Mouse (Mus musculus) CH12.LX (cell line): ENCODE measurements around the gene Fam234b. TPM values are rescaled to one million over a fixed set of nuclear protein-coding genes. Genes with fewer than 3 reads are reported as not detected.

ENCODE experiments used
- DNase-seq: peaks from one replicate; pipeline ENCODE4 v3.0.0-alpha.2; 2013; ENCODE audit errors: extremely low read depth
- H3K27ac ChIP-seq: 2 replicates; pipeline ENCODE4 v1.5.1; 2012; ENCODE audit warnings: low read depth, mild to moderate bottlenecking, control low read depth, moderate library complexity; ENCODE audit not compliant: insufficient read depth
- H3K27me3 ChIP-seq: replicated peaks from 2 replicates; pipeline ENCODE3; 2012; ENCODE audit warnings: inconsistent platforms
- H3K36me3 ChIP-seq, 2 experiments: replicated peaks in 1 of 2; 2 replicates each; pipeline versions ENCODE3 to v1.6.1; 2012; ENCODE audit warnings: inconsistent platforms in 1 of 2, low read length in 1 of 2, mild to moderate bottlenecking in 1 of 2, mixed read lengths in 1 of 2, moderate library complexity in 1 of 2; ENCODE audit not compliant: control insufficient read depth in 1 of 2, insufficient read depth in 1 of 2
- H3K4me1 ChIP-seq, 2 experiments: 2 replicates each; pipeline ENCODE4 v1.6.1; 2012; ENCODE audit warnings: inconsistent platforms in 1 of 2, moderate library complexity in 1 of 2; ENCODE audit not compliant: insufficient read depth in 2 of 2, control insufficient read depth in 1 of 2
- H3K4me2 ChIP-seq: 2 replicates; pipeline ENCODE4 v1.6.1; 2012; ENCODE audit warnings: low read depth, mild to moderate bottlenecking, control low read depth; ENCODE audit not compliant: poor library complexity, insufficient read depth, severe bottlenecking
- H3K4me3 ChIP-seq, 3 experiments: fragments of 150-350 bp in 1 of 3; sonication (generic) in 1 of 3; replicated peaks in 1 of 3; 2 replicates each; pipeline versions ENCODE3 to v1.5.1; 2011 to 2012; ENCODE audit warnings: low read depth in 2 of 3, low read length in 2 of 3, mild to moderate bottlenecking in 2 of 3, moderate library complexity in 2 of 3, control low read depth in 1 of 3, improper control_type of control experiment in 1 of 3, inconsistent platforms in 1 of 3, mixed read lengths in 1 of 3; ENCODE audit not compliant: poor library complexity in 1 of 3
- H3K79me2 ChIP-seq: replicated peaks from 2 replicates; pipeline ENCODE4 v1.6.1; 2012; ENCODE audit warnings: mild to moderate bottlenecking, moderate library complexity; ENCODE audit not compliant: control insufficient read depth, poor library complexity, insufficient read depth, severe bottlenecking; ENCODE audit errors: extremely low read depth
- H3K9ac ChIP-seq: 2 replicates; pipeline ENCODE4 v1.6.1; 2012; ENCODE audit warnings: low read depth, mild to moderate bottlenecking, control low read depth, moderate library complexity; ENCODE audit not compliant: insufficient read depth
- H3K9me3 ChIP-seq: replicated peaks from 2 replicates; pipeline ENCODE3; 2012; ENCODE audit warnings: low read length, inconsistent platforms, mixed read lengths
- BHLHE40 ChIP-seq: IDR thresholded peaks from 2 replicates; pipeline ENCODE4 v1.6.1; 2011; ENCODE audit warnings: mild to moderate bottlenecking, low read depth, low read length, improper control_type of control experiment
- CHD1 ChIP-seq: IDR thresholded peaks from 2 replicates; pipeline ENCODE4 v1.6.1; 2012; ENCODE audit warnings: low read depth, low read length, improper control_type of control experiment, inconsistent platforms
- CHD2 ChIP-seq: IDR thresholded peaks from 2 replicates; pipeline ENCODE4 v1.6.1; 2011; ENCODE audit warnings: low read length, improper control_type of control experiment
- CTCF ChIP-seq, 2 experiments: IDR thresholded peaks in 1 of 2; conservative IDR thresholded peaks in 1 of 2; 2 replicates each; pipeline ENCODE4 v1.5.1; 2011 to 2012; ENCODE audit warnings: low read depth in 2 of 2, low read length in 2 of 2, improper control_type of control experiment in 1 of 2, inconsistent platforms in 1 of 2, mild to moderate bottlenecking in 1 of 2, moderate library complexity in 1 of 2
- GABPA ChIP-seq: IDR thresholded peaks from 2 replicates; pipeline ENCODE4 v1.6.1; 2012; ENCODE audit warnings: low read depth, low read length, improper control_type of control experiment, inconsistent platforms; ENCODE audit not compliant: insufficient replicate concordance
- IRF4 ChIP-seq: IDR thresholded peaks from 2 replicates; pipeline ENCODE4 v1.6.1; 2014; ENCODE audit warnings: low read depth, mild to moderate bottlenecking, inconsistent platforms, low read length, improper control_type of control experiment
- JUN ChIP-seq: IDR thresholded peaks from 2 replicates; pipeline ENCODE4 v1.6.1; 2011; ENCODE audit warnings: low read depth, mild to moderate bottlenecking, low read length, improper control_type of control experiment, moderate library complexity; ENCODE audit not compliant: insufficient read depth
- JUND ChIP-seq: conservative IDR thresholded peaks from 2 replicates; pipeline ENCODE4 v1.6.1; 2011; ENCODE audit warnings: low read depth, low read length, improper control_type of control experiment
- KAT2A ChIP-seq: IDR thresholded peaks from 2 replicates; pipeline ENCODE4 v1.6.1; 2012; ENCODE audit warnings: low read length, improper control_type of control experiment, inconsistent platforms; ENCODE audit not compliant: insufficient replicate concordance
- MAFK ChIP-seq: IDR thresholded peaks from 2 replicates; pipeline ENCODE4 v1.6.1; 2011; ENCODE audit warnings: low read length, improper control_type of control experiment; ENCODE audit not compliant: insufficient replicate concordance
- MXI1 ChIP-seq: IDR thresholded peaks from 2 replicates; pipeline ENCODE4 v1.6.1; 2011; ENCODE audit warnings: mild to moderate bottlenecking, low read depth, low read length, improper control_type of control experiment
- MYC ChIP-seq: IDR thresholded peaks from 2 replicates; pipeline ENCODE4 v1.6.1; 2011; ENCODE audit warnings: low read depth, mild to moderate bottlenecking, improper control_type of control experiment, low read length
- NELFE ChIP-seq: IDR thresholded peaks from 2 replicates; pipeline ENCODE4 v1.6.1; 2011; ENCODE audit warnings: low read depth, low read length, improper control_type of control experiment
- POLR2AphosphoS2 ChIP-seq: IDR thresholded peaks from 2 replicates; pipeline ENCODE4 v1.6.1; 2011; ENCODE audit warnings: low read depth, low read length, improper control_type of control experiment
- RAD21 ChIP-seq: IDR thresholded peaks from 2 replicates; pipeline ENCODE4 v1.6.1; 2011; ENCODE audit warnings: low read depth, mild to moderate bottlenecking, low read length, improper control_type of control experiment, moderate library complexity
- SMC3 ChIP-seq: IDR thresholded peaks from 2 replicates; pipeline ENCODE4 v1.6.1; 2011; ENCODE audit warnings: low read depth, low read length, improper control_type of control experiment
- TCF12 ChIP-seq: IDR thresholded peaks from 2 replicates; pipeline ENCODE4 v1.6.1; 2014; ENCODE audit warnings: low read depth, mild to moderate bottlenecking, inconsistent platforms, low read length, improper control_type of control experiment
- ZKSCAN1 ChIP-seq: IDR thresholded peaks from 2 replicates; pipeline ENCODE4 v1.6.1; 2012; ENCODE audit warnings: low read depth, inconsistent platforms, low read length, improper control_type of control experiment, borderline replicate concordance
- ZMIZ1 ChIP-seq: IDR thresholded peaks from 2 replicates; pipeline ENCODE4 v1.6.1; 2012; ENCODE audit warnings: low read depth, mild to moderate bottlenecking, inconsistent platforms, low read length, improper control_type of control experiment
- ZNF384 ChIP-seq: IDR thresholded peaks from 2 replicates; pipeline ENCODE4 v1.6.1; 2012; ENCODE audit warnings: low read depth, low read length, improper control_type of control experiment, inconsistent platforms
- dilution Hi-C: fragments of 300-500 bp; cut with MboI; formaldehyde crosslinking; loops from 2 replicates; pipeline ENCODE4 v1.14.3; 2020; ENCODE audit warnings: low sequenced_read_pairs; ENCODE audit not compliant: extremely low pct_unique_long_range_greater_than_20kb, extremely low pct_ligation_motif_present
- in situ Hi-C: fragments of 300-500 bp; cut with MboI; formaldehyde crosslinking; loops from 3 replicates; pipeline ENCODE4 v1.14.3; 2019; ENCODE audit warnings: low sequenced_read_pairs, low pct_ligation_motif_present, low pct_unique_long_range_greater_than_20kb, mixed read lengths
- polyA plus RNA-seq: library from polyadenylated mRNA; unstranded; fragments of >175 nt; gene quantifications from 2 replicates; pipeline ENCODE4 v1.2.1, GENCODE M21; 2012; ENCODE audit warnings: low read depth; ENCODE audit not compliant: insufficient read length
- total RNA-seq, 2 experiments: library from RNA; depleted of rRNA; stranded (reverse); fragments of 300-350 nt in 1 of 2; fragments of >200 nt in 1 of 2; gene quantifications; 2 replicates each; pipeline ENCODE4 v1.2.3; 2012 to 2014

The Fam234b gene
- total and polyA plus RNA-seq, 3 experiments = 0.04 to 0.76 (median 0.20) TPM

DNA sequence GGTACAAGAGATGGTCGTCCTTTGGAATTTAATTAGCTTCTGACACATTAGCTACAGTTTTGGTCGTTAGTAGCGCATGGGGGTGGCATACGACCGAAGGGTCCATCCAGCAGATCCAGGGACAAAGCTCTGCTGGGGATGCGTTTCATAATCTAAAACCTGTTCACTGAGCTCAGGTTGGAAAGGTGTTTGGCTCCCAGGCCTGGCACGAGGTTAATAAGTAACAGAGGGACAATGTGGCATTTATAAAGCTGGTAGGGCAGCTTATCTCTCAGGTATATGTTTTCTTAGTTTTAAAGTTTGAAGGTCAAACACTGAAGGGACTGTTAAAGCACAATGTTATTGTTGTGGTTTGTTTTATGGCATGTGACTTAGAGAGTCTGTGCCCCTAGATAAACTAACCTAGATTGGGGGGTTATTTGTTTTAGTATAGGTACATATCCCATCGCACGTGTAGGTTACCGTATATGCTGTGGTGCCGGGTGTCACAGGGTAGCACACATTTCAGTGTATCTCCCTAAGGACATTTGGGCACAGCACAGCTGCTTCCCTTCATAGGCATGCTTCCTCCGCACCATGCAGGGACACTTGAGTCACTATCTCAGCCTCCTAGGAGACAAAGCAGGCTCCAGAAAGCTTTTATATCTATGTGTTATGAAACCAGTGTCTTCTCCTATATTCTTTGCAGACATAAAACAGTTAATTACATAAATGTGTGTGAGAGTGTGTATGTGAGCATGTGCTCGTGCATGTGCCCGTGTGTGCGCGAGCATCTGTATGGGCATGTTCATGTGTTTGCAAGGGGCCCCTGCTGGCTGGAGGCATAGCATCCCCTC is 2.6 kb downstream of the Fam234b start:
- Histone ChIP-seq H3K4me1 (peaks cover 0 to 3% of the 10 kb centered on the region in 2 experiments; a peak in 1 of 4 replicates), H3K27ac (no peak overlapping the region), H3K36me3 (no peaks in the 10 kb centered on the region), H3K27me3 (no peaks in the 10 kb centered on the region), H3K9me3 (no peaks in the 10 kb centered on the region), H3K4me2 (no peak overlapping the region), H3K9ac (no peak overlapping the region), H3K79me2 (no peaks in the 10 kb centered on the region), H3K4me3 (no peak overlapping the region)
- DNase-seq = no peak
- no peak for TF ChIP-seq ZMIZ1
- dilution Hi-C loops = no loop called here
- in situ Hi-C loops = no loop called here

DNA sequence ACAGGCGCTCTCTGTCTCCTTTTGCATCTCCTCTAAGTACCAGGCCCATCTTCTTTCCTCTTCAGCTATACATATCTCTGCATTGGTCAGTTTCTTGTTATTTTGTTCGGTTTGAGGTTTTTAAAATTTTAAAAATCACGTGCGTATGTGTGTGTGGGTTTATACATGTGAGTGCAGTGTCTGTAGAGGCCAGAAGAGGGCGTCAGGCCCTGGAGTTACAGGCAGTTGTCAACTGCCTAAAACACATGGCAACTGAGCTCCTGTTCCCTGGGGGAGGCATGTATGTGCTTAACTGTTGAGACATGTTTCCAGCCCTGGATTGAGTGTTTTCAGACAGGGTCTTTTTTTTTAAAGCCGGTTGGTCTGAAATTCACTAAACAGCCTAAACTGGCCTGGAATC is 4.9 kb downstream of the Fam234b start:
- dilution Hi-C loops = no loop called here
- no peaks in the 10 kb centered on the region for H3K4me1 ChIP-seq
- no peak for TF ChIP-seq MXI1
- TF ChIP-seq CTCF (conservative IDR thresholded peaks at IDR 0.05 in 1 of 2, IDR thresholded peaks at IDR 0.05 in 1 of 2; ENCODE audit: low read depth in 2 of 2, low read length in 2 of 2) = 0 out of 4 replicates have a peak, but pooled peaks of 1 of the 2 experiments have one; percentile 3
- H3K27ac ChIP-seq = no peak overlapping the region
- no peak overlapping the region for H3K4me2 ChIP-seq
- no peak overlapping the region for H3K4me3 ChIP-seq
- H3K9ac ChIP-seq = no peak overlapping the region
- no peaks in the 10 kb centered on the region for H3K27me3 ChIP-seq
- no peaks in the 10 kb centered on the region for H3K36me3 ChIP-seq
- in situ Hi-C loops = no loop called here
- no peaks in the 10 kb centered on the region for H3K9me3 ChIP-seq
- H3K79me2 ChIP-seq = no peaks in the 10 kb centered on the region
- DNase-seq = no peak

DNA sequence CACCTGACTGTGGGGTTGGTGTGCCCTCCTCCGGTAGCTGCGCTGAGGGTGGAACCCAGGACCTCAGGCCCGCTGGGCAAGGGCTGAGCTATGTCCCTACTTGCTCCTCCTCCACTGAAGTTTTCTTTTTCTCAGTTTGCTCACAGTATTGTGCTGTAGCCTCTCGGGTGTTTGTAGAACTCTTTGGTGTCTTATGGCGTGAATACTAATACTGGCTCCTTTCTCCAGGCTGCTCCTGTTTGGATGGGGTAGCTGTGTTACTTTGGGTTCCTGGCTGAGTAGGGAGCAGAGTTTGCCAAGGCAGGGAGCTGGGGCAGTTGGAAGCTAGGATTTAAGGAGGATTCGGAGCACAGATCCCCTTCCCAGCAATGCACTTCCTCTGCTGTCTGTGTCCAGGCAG is 6.0 kb downstream of the Fam234b start:
- no peak overlapping the region for H3K9ac ChIP-seq
- TF ChIP-seq JUND (no peak), JUN (no peak), RAD21 (no peak), GABPA (no peak), NELFE (no peak), CHD2 (no peak), IRF4 (no peak), BHLHE40 (no peak), TCF12 (no peak), MYC (no peak), SMC3 (no peak), KAT2A (no peak), MAFK (no peak), ZKSCAN1 (no peak), CHD1 (no peak), ZNF384 (no peak), POLR2AphosphoS2 (no peak)
- TF ChIP-seq, all 38 proteins: peak for 0
- in situ Hi-C loops (no loop called here), dilution Hi-C loops (no loop called here)
- no peaks in the 10 kb centered on the region for H3K4me1 ChIP-seq
- no peaks in the 10 kb centered on the region for H3K27me3 ChIP-seq
- no peaks in the 10 kb centered on the region for H3K9me3 ChIP-seq
- H3K79me2 ChIP-seq = no peaks in the 10 kb centered on the region
- no peak overlapping the region for H3K4me3 ChIP-seq
- H3K4me2 ChIP-seq = no peak overlapping the region
- H3K27ac ChIP-seq = no peak overlapping the region
- no peaks in the 10 kb centered on the region for H3K36me3 ChIP-seq
- no peak for DNase-seq
